Mouse (Mus musculus): Measurements from ENCODE around the gene Tbc1d5.

DNA sequence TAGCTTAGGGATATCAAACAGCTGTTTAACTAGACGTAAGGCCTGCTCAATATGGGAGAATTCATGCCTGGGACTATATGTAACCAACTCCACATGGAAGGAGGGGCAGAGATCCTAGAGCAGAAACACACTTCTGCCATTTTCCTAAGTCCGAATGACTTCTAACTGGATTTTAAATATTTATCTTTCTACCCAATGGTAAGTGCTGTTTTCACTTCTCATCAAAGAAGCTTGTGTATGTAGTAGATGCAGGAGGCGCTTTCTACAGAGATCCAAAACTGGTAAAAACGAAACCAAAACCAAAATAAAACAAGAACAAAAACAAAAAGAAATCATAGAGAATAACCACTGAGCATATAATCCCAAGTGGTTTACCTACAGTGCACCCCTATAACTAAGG lies 299.2 kb downstream of the Tbc1d5 start:
- TF ChIP-seq GATA1 (IDR thresholded peaks at IDR 0.05; ENCODE audit: borderline replicate concordance, low read length): no peak
- no peak for TF ChIP-seq FLI1 (IDR thresholded peaks at IDR 0.05; ENCODE audit: low read length)

All from megakaryocyte, embryonic 14.5 days (primary cell).